Mouse (Mus musculus): ENCODE measurements around the gene Ampd1.

The Ampd1 gene

GRCm38 (mm10) chr3:103148941-103149340, 75.1 kb downstream of the Ampd1 start:
- DNase-seq (ENCODE audit: low spot score) = no peak

All from embryo, embryonic 10 days (tissue).